Mouse (Mus musculus) CH12.LX (cell line): ENCODE measurements around the gene Sycn.

Experiments used
- BHLHE40 ChIP-seq: IDR thresholded peaks from 2 replicates; pipeline ENCODE4 v1.6.1; 2011; ENCODE audit warnings: mild to moderate bottlenecking, low read depth, low read length, improper control_type of control experiment
- CTCF ChIP-seq, 2 experiments: IDR thresholded peaks in 1 of 2; conservative IDR thresholded peaks in 1 of 2; 2 replicates each; pipeline ENCODE4 v1.5.1; 2011 to 2012; ENCODE audit warnings: low read depth in 2 of 2, low read length in 2 of 2, improper control_type of control experiment in 1 of 2, inconsistent platforms in 1 of 2, mild to moderate bottlenecking in 1 of 2, moderate library complexity in 1 of 2
- EP300 ChIP-seq: IDR thresholded peaks from 2 replicates; pipeline ENCODE4 v1.6.1; 2011; ENCODE audit warnings: low read length, improper control_type of control experiment
- HCFC1 ChIP-seq: IDR thresholded peaks from 2 replicates; pipeline ENCODE4 v1.6.1; 2012; ENCODE audit warnings: low read depth, mild to moderate bottlenecking, inconsistent platforms, low read length, improper control_type of control experiment
- IRF4 ChIP-seq: IDR thresholded peaks from 2 replicates; pipeline ENCODE4 v1.6.1; 2014; ENCODE audit warnings: low read depth, mild to moderate bottlenecking, inconsistent platforms, low read length, improper control_type of control experiment
- MAX ChIP-seq: IDR thresholded peaks from 2 replicates; pipeline ENCODE4 v1.6.1; 2011; ENCODE audit warnings: low read length, improper control_type of control experiment
- NELFE ChIP-seq: IDR thresholded peaks from 2 replicates; pipeline ENCODE4 v1.6.1; 2011; ENCODE audit warnings: low read depth, low read length, improper control_type of control experiment
- POLR2A ChIP-seq: IDR thresholded peaks from 2 replicates; pipeline ENCODE4 v1.6.1; 2011; ENCODE audit warnings: low read depth, mild to moderate bottlenecking, improper control_type of control experiment, low read length
- ZC3H11A ChIP-seq: IDR thresholded peaks from 2 replicates; pipeline ENCODE4 v1.6.1; 2012; ENCODE audit warnings: low read depth, mild to moderate bottlenecking, inconsistent platforms, low read length, improper control_type of control experiment
- ZKSCAN1 ChIP-seq: IDR thresholded peaks from 2 replicates; pipeline ENCODE4 v1.6.1; 2012; ENCODE audit warnings: low read depth, inconsistent platforms, low read length, improper control_type of control experiment, borderline replicate concordance

DNA sequence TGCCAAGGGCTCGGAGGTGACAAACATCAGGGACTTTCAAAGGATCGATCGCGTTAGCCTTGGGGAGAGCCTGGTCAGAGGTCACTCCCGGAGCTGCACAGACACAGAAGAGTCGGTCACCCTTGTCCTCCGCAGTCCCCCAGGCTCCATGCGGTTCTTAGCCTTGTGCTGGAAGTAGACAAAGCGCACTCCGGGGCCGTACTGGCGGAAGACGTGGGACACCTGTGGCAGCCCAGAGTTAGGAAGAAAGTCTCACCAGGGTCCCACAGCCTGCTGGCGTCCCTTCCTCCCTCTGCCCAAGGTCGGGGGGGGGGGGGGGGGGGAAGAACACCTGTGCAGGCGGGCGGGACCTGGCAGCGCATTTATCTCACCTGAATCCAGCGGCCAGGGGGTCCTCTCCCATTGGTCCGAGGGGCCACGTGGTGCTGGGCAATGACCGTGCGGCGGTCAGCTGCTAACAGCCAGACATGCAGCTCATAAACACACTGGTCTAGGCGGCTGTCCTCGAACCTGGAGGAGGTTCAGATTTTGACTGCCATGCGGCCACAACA, 3.4 kb downstream of the Sycn start:
- TF ChIP-seq MAX: no peak
- TF ChIP-seq BHLHE40: no peak
- no peak for TF ChIP-seq ZC3H11A
- TF ChIP-seq NELFE: no peak
- TF ChIP-seq POLR2A: no peak
- no peak for TF ChIP-seq EP300
- no peak for TF ChIP-seq HCFC1
- TF ChIP-seq CTCF (conservative IDR thresholded peaks at IDR 0.05 in 1 of 2, IDR thresholded peaks at IDR 0.05 in 1 of 2; ENCODE audit: low read depth in 2 of 2, low read length in 2 of 2): no peak
- no peak for TF ChIP-seq ZKSCAN1
- TF ChIP-seq IRF4: no peak
